Mouse (Mus musculus) liver, embryonic 15.5 days (tissue): ENCODE data around the gene Arl5c. TPM values are rescaled to one million over a fixed set of nuclear protein-coding genes. Genes with fewer than 3 reads are reported as not detected.

Source experiments
- ATAC-seq: fragments of 200-750 bp; cut with Nextera tagmentation; 2 replicates; pipeline ENCODE4 v1.8.0; 2017; ENCODE audit warnings: moderate number of reproducible peaks, mild to moderate bottlenecking, moderate library complexity; ENCODE audit not compliant: insufficient read depth
- H3K27ac ChIP-seq: fragments of 300-500 bp; sonication (generic); replicated peaks from 2 replicates; pipeline ENCODE4 v1.5.1; 2015; ENCODE audit warnings: mild to moderate bottlenecking, inconsistent platforms
- H3K27me3 ChIP-seq: fragments of 300-500 bp; sonication (generic); 2 replicates; pipeline ENCODE4 v1.6.1; 2015; ENCODE audit warnings: mild to moderate bottlenecking, inconsistent platforms
- H3K36me3 ChIP-seq: fragments of 300-500 bp; sonication (generic); replicated peaks from 2 replicates; pipeline ENCODE4 v1.6.1; 2015; ENCODE audit warnings: moderate library complexity, mild to moderate bottlenecking, inconsistent platforms
- H3K4me1 ChIP-seq: fragments of 300-500 bp; sonication (generic); replicated peaks from 2 replicates; pipeline ENCODE4 v1.6.1; 2015; ENCODE audit warnings: inconsistent platforms
- H3K4me2 ChIP-seq: fragments of 300-500 bp; sonication (generic); 2 replicates; pipeline ENCODE4 v1.6.1; 2015; ENCODE audit warnings: moderate library complexity, mild to moderate bottlenecking, inconsistent platforms
- H3K4me3 ChIP-seq: fragments of 300-500 bp; sonication (generic); replicated peaks from 2 replicates; pipeline ENCODE4 v1.5.1; 2015; ENCODE audit warnings: mild to moderate bottlenecking, inconsistent platforms
- H3K9ac ChIP-seq: fragments of 300-500 bp; sonication (generic); 2 replicates; pipeline ENCODE4 v1.6.1; 2015; ENCODE audit warnings: moderate library complexity, mild to moderate bottlenecking, inconsistent platforms
- H3K9me3 ChIP-seq: fragments of 300-500 bp; sonication (generic); replicated peaks from 2 replicates; pipeline ENCODE4 v1.6.1; 2016; ENCODE audit warnings: inconsistent platforms
- WGBS: fragments of 180-500 bp; shearing (Covaris S2); methylation state at CpG from one replicate; pipeline ENCODE4 v1.1.7; 2015; ENCODE audit warnings: mixed read lengths; ENCODE audit not compliant: insufficient replicate concordance; 5-methylcytosine and 5-hydroxymethylcytosine counted together
- polyA plus RNA-seq: library from polyadenylated mRNA; unstranded; fragments of >200 nt; fragmentation: Nextera tagmentation; extraction: Ambion mirVana; gene quantifications from 2 replicates; pipeline ENCODE4 v1.2.1, GENCODE M21; 2015

Gene Arl5c
- polyA plus RNA-seq: 7.4 and 8.3 TPM in 2 replicates

DNA sequence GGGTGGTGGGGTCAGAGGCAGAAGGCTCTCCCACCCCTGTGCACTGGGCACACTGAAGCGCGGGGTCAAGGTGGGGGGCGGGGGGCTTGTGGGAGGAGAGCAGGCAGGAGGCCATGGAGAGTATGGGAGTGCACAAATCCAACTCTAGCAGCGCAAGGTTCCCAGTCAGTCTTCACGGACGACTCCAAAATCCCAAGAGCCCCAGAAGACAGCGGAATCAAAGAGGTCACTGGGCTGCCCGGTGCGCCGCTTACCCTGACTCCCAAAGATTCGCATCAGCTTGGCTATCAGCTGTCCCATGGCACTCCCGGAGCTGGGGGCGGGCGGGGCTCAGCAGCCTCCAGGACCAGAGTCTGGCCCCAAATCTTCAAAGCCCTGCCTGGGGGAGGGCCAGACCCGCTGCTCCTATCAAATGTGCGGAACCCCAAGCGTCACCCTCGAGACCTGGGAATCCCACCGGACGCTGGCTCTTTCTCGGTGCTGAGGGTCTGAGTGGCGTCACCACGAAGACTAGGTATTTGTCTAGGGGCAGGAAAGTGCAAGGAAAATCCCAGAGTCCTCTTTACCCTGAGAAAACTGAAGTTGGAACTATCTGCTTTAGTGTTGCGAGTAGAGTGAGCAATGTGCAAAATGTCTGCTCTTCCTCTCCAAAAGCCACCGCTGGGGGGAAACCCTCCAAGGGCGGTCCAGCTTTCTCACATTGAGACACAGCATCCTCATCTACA is at the start of gene Arl5c:
Gene Arl5c (minus strand): TSS at position 618 of the 725 bp plus-strand sequence.
- H3K4me3 ChIP-seq: peak within 1 kb of the TSS; percentile 48
- H3K9me3 ChIP-seq: no peaks in the 10 kb centered on the region
- H3K27ac ChIP-seq: 0 out of 2 replicates have a peak within 1 kb of the TSS, but pooled peaks have one; percentile 20
- peak; percentile 16; the same call in 1 of the 2 replicates for ATAC-seq
- 2% methylated on average over 26 of the region's 26 CpGs for WGBS
- peak within 1 kb of the TSS; percentile 18; the same call in 1 of the 2 replicates for H3K9ac ChIP-seq
- peaks cover 52% of the 10 kb centered on the region for H3K4me1 ChIP-seq
- peak within 1 kb of the TSS; percentile 68 for H3K4me2 ChIP-seq
- peaks cover 45% of the 10 kb centered on the region for H3K27me3 ChIP-seq
- no peaks in the 10 kb centered on the region for H3K36me3 ChIP-seq

DNA sequence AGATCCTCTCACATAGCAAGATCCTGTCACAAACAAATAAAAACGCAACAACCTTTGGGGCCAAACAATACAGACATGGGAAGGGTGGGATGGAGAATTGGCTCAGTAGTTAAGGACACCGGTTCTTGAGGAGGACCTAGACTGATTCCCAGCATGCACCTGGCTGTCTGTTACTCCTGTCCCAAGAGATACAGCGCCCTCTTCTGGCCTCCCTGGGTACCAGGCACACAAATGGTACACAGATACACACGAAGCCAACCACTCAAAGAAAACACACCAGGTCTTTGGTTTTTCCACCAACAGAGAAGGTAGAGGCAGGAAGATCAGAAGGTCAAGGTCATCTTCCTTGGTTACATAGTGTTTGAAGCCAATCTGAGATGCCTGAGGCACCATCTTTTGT is 49.6 kb upstream of the Arl5c start:
- Histone ChIP-seq H3K27ac (no peak overlapping the region), H3K27me3 (peaks cover 38% of the 10 kb centered on the region), H3K4me2 (no peak overlapping the region), H3K4me1 (no peaks in the 10 kb centered on the region), H3K36me3 (no peaks in the 10 kb centered on the region), H3K9me3 (no peaks in the 10 kb centered on the region), H3K4me3 (no peak overlapping the region), H3K9ac (no peak overlapping the region)
- 61% methylated on average over 4 of the region's 4 CpGs for WGBS
- ATAC-seq: no peak

DNA sequence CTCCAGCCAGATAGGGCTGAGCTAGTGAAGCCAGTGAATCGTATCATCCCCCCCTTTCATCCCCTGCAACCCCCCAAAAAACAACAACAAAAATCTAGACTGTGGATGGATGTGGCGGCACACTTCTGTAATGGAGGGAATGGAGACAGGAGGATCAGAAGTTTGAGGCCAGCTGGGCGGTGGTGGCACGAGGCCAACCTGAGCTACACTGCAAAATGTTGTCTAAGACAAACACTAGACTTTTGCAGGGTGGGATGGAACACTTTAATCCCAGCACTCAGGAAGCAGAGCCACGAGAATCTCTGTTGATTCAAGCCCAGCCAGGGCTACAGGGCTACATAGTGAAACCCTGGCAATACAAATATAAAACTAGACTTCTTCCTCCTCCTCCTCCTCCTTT is 48.1 kb upstream of the Arl5c start:
- no peak overlapping the region for H3K27ac ChIP-seq
- no peaks in the 10 kb centered on the region for H3K36me3 ChIP-seq
- no peaks in the 10 kb centered on the region for H3K4me1 ChIP-seq
- 55% methylated on average over 5 of the region's 5 CpGs for WGBS
- H3K27me3 ChIP-seq: peaks cover 26% of the 10 kb centered on the region
- no peak overlapping the region for H3K9ac ChIP-seq
- H3K4me3 ChIP-seq: no peak overlapping the region
- H3K9me3 ChIP-seq: no peaks in the 10 kb centered on the region
- no peak overlapping the region for H3K4me2 ChIP-seq
- no peak for ATAC-seq

DNA sequence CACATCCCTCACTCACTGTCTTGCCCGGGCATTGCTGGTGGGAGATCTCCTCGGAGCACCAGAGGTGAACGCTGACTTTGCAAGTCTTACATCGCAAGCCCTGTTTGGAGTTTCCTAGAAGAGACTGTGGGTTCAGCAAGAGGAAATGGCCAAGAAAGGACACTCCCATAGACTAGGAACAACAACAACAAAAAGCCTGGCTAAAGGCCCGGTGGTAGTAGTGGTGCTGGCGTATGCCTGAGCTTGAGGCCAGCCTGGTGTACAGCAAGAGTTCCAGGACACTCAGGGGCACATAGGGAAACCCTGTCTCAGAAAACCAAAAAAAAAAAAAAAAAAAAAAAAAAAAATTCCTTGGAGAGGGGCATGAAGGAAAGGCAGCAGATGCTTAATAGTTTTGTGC is 46.8 kb upstream of the Arl5c start:
- no peak overlapping the region for H3K27ac ChIP-seq
- no peaks in the 10 kb centered on the region for H3K9me3 ChIP-seq
- H3K36me3 ChIP-seq: no peaks in the 10 kb centered on the region
- no peak overlapping the region for H3K4me3 ChIP-seq
- no peaks in the 10 kb centered on the region for H3K4me1 ChIP-seq
- 61% methylated on average over 6 of the region's 6 CpGs for WGBS
- peaks cover 17% of the 10 kb centered on the region for H3K27me3 ChIP-seq
- ATAC-seq: no peak
- no peak overlapping the region for H3K4me2 ChIP-seq
- H3K9ac ChIP-seq: no peak overlapping the region

DNA sequence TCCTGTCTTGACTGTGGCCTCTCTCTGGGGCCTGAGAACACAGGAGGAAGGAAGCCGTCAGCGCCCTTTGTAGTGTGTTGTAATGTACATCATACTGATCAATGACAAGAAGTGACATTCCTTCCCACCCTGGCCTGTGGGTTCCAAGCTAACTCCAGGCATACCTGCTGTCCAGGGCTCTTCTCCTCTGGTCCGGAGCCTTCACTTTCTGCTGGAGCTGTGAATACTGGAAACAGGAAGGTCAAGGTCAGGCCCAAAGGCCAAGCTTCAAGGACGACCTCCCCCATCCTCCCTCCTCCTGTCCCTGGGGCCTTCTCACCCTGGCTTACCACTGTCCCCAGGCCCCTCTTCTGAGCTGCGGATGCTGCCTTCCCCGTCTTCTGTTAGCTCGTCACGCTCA is 45.0 kb upstream of the Arl5c start:
- H3K4me2 ChIP-seq: no peak overlapping the region
- ATAC-seq: no peak
- peaks cover 3% of the 10 kb centered on the region for H3K4me1 ChIP-seq
- H3K9ac ChIP-seq: no peak overlapping the region
- 52% methylated on average over 8 of the region's 8 CpGs for WGBS
- no peak overlapping the region for H3K4me3 ChIP-seq
- no peaks in the 10 kb centered on the region for H3K36me3 ChIP-seq
- H3K27me3 ChIP-seq: peaks cover 29% of the 10 kb centered on the region
- H3K9me3 ChIP-seq: no peaks in the 10 kb centered on the region
- no peak overlapping the region for H3K27ac ChIP-seq

DNA sequence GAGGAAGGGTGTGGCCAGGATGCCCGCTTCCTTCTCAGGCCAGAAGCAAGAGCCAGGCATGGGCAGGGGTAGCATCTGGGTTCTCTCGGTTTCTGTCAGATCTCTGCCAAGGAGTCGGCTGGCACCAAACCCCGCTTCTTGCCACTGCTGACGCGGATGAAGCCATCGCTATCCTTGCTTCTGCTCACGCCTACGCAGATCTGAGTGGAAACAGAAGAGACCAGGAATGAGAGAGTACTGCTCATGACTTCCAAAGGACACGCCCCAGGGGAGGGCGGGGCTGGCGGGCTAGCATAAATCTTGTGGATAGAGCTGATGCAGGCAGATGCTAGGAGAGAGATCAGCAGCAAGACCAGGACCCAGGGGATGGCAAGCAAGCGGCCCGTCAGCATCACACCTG is 41.9 kb upstream of the Arl5c start:
- Histone ChIP-seq H3K4me3 (no peak overlapping the region), H3K9ac (no peak overlapping the region), H3K4me2 (no peak overlapping the region), H3K27me3 (peaks cover 38% of the 10 kb centered on the region), H3K27ac (no peak overlapping the region), H3K9me3 (no peaks in the 10 kb centered on the region), H3K36me3 (no peaks in the 10 kb centered on the region), H3K4me1 (peaks cover 6% of the 10 kb centered on the region)
- 45% methylated on average over 14 of the region's 14 CpGs for WGBS
- ATAC-seq: no peak

DNA sequence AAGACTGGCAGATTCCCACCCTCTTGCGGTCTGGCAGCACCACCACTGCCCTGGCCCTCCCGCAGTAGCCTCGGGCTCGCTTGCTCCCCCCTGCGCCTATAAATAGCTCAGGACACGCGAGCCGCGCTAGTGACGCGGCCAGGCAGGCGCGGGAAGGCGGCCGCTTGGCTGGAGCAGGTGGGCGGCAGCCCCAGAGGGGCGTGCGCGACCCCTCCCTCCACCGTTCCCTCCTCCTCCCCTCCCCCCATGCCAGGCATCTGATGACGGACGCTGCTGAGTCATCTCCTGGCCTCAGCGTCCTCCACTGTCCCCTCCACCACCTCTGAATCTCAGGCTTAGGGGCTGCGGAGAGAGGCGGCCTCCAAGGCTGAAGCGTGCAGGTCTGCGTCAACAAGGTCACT is 40.0 kb upstream of the Arl5c start:
- Histone ChIP-seq H3K9ac (no peak overlapping the region), H3K9me3 (no peaks in the 10 kb centered on the region), H3K4me2 (peak overlapping the region; percentile 44), H3K36me3 (peaks cover 2% of the 10 kb centered on the region), H3K4me1 (peaks cover 6% of the 10 kb centered on the region), H3K27ac (no peak overlapping the region), H3K27me3 (peaks cover 38% of the 10 kb centered on the region), H3K4me3 (no peak overlapping the region; the same call in 1 of the 2 replicates)
- no peak for ATAC-seq
- WGBS: under 1% methylated on average over 27 of the region's 27 CpGs

DNA sequence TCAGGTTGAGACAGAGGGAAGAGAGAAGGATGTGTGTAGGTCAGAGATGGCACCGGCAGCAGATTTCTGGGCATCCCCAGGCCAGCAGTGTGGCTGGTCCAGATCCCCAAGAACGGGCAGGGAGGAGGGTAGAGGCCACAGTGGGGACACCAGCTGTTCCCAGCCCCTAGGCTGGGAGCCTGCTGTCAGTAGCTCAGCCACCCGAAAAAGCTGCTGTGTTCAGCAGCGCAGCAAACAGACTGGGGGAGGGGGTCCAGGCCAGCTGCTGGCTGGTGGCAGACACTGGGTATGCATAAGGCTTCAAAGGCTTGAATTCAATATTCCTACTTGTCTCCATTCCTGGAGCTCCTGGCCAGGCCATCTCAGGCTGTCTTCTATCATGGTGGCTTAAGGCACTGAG is 38.9 kb upstream of the Arl5c start:
- Histone ChIP-seq H3K4me1 (peaks cover 6% of the 10 kb centered on the region), H3K36me3 (peaks cover 14% of the 10 kb centered on the region), H3K9ac (no peak overlapping the region), H3K9me3 (no peaks in the 10 kb centered on the region), H3K27ac (no peak overlapping the region), H3K4me3 (no peak overlapping the region), H3K4me2 (no peak overlapping the region), H3K27me3 (peaks cover 38% of the 10 kb centered on the region)
- ATAC-seq: no peak
- 54% methylated on average over 4 of the region's 4 CpGs for WGBS

DNA sequence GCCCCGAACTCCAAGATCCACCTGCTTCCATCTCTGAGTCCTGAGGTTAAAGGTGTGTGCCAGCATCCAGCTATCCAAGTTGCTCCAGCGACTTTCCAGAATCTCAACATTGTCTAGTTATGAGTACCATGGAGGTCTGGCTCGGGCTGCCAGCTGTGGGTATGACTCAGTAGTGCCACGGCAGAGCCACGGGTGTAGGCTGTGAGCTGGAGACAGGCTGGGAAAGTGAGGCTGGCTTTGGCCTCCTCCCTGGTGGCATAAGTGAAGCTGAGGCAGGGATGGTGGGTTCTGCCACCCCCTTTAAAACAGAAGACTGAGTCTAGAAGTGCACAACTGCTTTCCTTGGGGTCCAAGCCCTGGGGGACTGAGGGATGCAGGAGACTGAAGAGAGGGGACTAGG is 38.1 kb upstream of the Arl5c start:
- Histone ChIP-seq H3K4me2 (no peak overlapping the region), H3K36me3 (peaks cover 21% of the 10 kb centered on the region), H3K27me3 (peaks cover 36% of the 10 kb centered on the region), H3K9ac (no peak overlapping the region), H3K27ac (no peak overlapping the region), H3K4me3 (no peak overlapping the region), H3K4me1 (peaks cover 6% of the 10 kb centered on the region), H3K9me3 (no peaks in the 10 kb centered on the region)
- ATAC-seq: no peak
- WGBS: 64% methylated on average over 5 of the region's 5 CpGs

DNA sequence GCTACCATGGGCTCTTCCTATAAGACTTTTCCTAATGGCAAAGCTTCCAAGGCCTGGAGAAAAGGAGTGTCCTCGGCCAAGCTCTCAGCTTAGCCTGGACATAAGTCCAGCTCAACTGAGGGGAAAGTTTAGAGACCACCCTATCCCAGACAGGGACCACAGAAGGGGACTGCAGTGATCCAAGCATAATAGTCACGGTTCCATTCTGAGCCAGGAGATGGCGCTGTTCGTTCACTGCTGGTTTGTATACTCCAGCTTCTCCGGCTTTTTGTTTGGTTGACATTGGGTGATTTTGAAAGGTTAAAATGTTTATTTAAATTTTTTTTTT is 35.4 kb upstream of the Arl5c start:
- no peak for ATAC-seq
- peaks cover 21% of the 10 kb centered on the region for H3K4me1 ChIP-seq
- peaks cover 18% of the 10 kb centered on the region for H3K27me3 ChIP-seq
- H3K27ac ChIP-seq: no peak overlapping the region
- H3K4me3 ChIP-seq: no peak overlapping the region
- no peak overlapping the region for H3K4me2 ChIP-seq
- no peaks in the 10 kb centered on the region for H3K9me3 ChIP-seq
- H3K36me3 ChIP-seq: peaks cover 31% of the 10 kb centered on the region
- no peak overlapping the region for H3K9ac ChIP-seq
- 12% methylated on average over 5 of the region's 5 CpGs for WGBS

DNA sequence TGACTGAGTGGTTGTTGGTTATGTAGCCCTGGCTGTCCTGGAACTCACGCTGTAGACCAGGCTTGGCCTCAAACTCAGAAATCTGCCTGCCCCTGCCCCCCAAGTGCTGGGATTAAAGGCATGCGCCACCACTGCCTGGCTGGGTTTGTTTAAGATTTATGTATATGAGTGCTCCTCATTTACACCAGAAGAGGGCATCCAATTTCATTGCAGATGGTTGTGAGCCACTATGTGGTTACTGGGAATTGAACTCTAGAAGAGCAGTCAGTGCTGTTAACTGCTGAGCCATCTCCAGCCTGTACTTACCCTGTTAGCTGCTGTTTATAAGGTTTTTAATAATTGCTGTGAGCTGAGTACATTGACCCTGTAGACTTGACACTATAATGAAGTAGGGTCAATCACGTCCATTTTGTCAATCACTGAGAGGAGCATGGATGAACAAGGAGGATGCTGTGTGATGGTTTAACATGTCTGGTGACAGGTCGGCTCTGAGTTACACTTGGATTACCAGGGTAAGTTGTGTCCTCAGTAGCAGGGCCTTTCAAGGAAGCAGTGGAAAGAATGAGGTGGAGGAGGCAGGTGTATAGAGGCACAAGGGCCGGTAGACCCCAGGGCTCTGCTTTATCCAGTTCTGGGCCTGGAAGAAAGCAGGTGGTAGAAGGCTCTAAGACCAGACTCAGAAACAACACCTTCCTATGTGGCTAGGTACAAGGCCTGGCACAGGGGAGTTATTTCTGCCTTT is 34.9 kb upstream of the Arl5c start:
- Histone ChIP-seq H3K9me3 (no peaks in the 10 kb centered on the region), H3K4me1 (peaks cover 22% of the 10 kb centered on the region), H3K36me3 (peaks cover 31% of the 10 kb centered on the region), H3K27ac (no peak overlapping the region), H3K4me3 (no peak overlapping the region), H3K4me2 (no peak overlapping the region), H3K9ac (no peak overlapping the region), H3K27me3 (peaks cover 13% of the 10 kb centered on the region)
- 62% methylated on average over 5 of the region's 5 CpGs for WGBS
- no peak for ATAC-seq
